Mouse (Mus musculus): ENCODE data around the gene Lilra6. TPM values are rescaled to one million over a fixed set of nuclear protein-coding genes. Genes with fewer than 3 reads are reported as not detected.

Gene Lilra6
- polyA plus RNA-seq, 1 experiment from 2014 or later, result not detected

Other genes starting within 250 kb of the Lilra6 start
- gene Leng1, start 249.7 kb downstream of the Lilra6 start, polyA plus RNA-seq (2016; fragmentation: Nextera tagmentation; extraction: Ambion mirVana), result 19.5 and 20.7 TPM in 2 replicates
- gene Tmc4, start 237.9 kb downstream of the Lilra6 start, polyA plus RNA-seq (2016; fragmentation: Nextera tagmentation; extraction: Ambion mirVana), result 6.6 and 6.7 TPM in 2 replicates
- gene Tsen34, start 222.6 kb downstream of the Lilra6 start, polyA plus RNA-seq (2016; fragmentation: Nextera tagmentation; extraction: Ambion mirVana), result 284 and 296 TPM in 2 replicates
- 59.4 and 61.4 TPM in 2 replicates for gene Mboat7, start 222.0 kb downstream of the Lilra6 start, polyA plus RNA-seq (2016; fragmentation: Nextera tagmentation; extraction: Ambion mirVana)
- 1,389 and 1,455 TPM in 2 replicates for gene Rps9, start 211.5 kb downstream of the Lilra6 start, polyA plus RNA-seq (2016; fragmentation: Nextera tagmentation; extraction: Ambion mirVana)
- 0.18 and 0.35 TPM in 2 replicates for gene Pirb, start 195.1 kb downstream of the Lilra6 start, polyA plus RNA-seq (2016; fragmentation: Nextera tagmentation; extraction: Ambion mirVana)
- not detected in 2 replicates for gene Gm15448, start 89.8 kb downstream of the Lilra6 start, polyA plus RNA-seq (2016; fragmentation: Nextera tagmentation; extraction: Ambion mirVana)
- gene Pira2, start 70.5 kb downstream of the Lilra6 start, polyA plus RNA-seq (2016; fragmentation: Nextera tagmentation; extraction: Ambion mirVana), result not detected in 2 replicates
- not detected in 2 replicates for gene Gm14548, start 17.4 kb downstream of the Lilra6 start, polyA plus RNA-seq (2016; fragmentation: Nextera tagmentation; extraction: Ambion mirVana)
- 0.51 TPM in 1 of 2 replicates, not detected in the other for gene Lair1, start 147.7 kb upstream of the Lilra6 start, polyA plus RNA-seq (2016; fragmentation: Nextera tagmentation; extraction: Ambion mirVana)
- gene Ttyh1, start 203.9 kb upstream of the Lilra6 start, polyA plus RNA-seq (2016; fragmentation: Nextera tagmentation; extraction: Ambion mirVana), result 1.6 and 1.9 TPM in 2 replicates
- gene Leng8, start 221.5 kb upstream of the Lilra6 start, polyA plus RNA-seq (2016; fragmentation: Nextera tagmentation; extraction: Ambion mirVana), result 62.2 and 80.5 TPM in 2 replicates
- 2.3 and 3.2 TPM in 2 replicates for gene Leng9, start 234.9 kb upstream of the Lilra6 start, polyA plus RNA-seq (2016; fragmentation: Nextera tagmentation; extraction: Ambion mirVana)
- gene Cdc42ep5, start 249.4 kb upstream of the Lilra6 start, polyA plus RNA-seq (2016; fragmentation: Nextera tagmentation; extraction: Ambion mirVana), result 40.3 and 47.9 TPM in 2 replicates